Mouse (Mus musculus): ENCODE results near the gene Dab1.

DNA sequence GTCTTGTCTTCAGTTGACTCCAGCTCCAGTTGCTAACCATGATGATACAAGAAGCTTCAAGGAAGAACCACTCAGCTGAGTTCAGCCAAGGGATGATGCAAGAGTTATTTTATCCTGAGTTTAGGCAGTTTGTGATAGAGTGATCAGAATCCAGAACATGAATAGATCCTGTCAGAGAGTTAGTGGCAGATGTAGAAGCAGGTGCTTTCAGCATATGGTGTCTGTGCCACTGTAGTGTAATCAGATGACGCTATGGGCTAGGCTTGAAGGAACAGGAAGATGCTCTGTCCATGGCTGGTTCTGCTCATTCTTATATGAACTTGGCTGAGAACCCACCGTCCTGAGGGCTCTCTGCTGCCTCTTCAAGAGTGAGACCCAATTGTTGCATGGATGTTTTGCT is 43.6 kb upstream of the Dab1 start:
- TF ChIP-seq CTCF (IDR thresholded peaks at IDR 0.05; ENCODE audit: insufficient read depth, low read depth, low read length) (no peak), POLR2A (IDR thresholded peaks at IDR 0.05; ENCODE audit: insufficient read depth, low read depth, low read length) (no peak)

Measured in olfactory bulb, adult 2 months (tissue).